Mouse (Mus musculus): Measurements from ENCODE around the gene Apex2. TPM values are rescaled to one million over a fixed set of nuclear protein-coding genes. Genes with fewer than 3 reads are reported as not detected.

The Apex2 gene
- polyA plus RNA-seq (2017; shearing (Covaris generic)), result 16.3 TPM

DNA sequence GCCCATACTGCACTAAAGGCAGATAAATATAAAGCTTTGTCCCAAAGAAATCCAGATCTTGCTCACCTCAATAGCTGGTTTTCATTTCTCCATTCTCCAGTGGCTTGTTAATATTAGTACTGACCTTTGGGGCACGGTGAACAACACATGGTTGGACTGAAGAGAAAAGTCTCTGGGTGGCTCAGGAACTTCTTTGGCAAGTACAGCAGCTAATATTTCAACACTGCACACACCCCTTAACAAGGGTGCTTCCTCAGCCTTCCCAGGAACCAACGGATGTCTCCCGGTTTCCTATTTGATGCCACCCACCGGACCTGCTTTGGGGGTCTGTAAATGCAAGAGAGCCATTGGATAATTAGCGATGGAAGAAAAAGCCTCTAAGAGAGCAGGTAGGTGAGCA lies at the start of gene Apex2:
Gene Apex2 (minus strand): TSS at position 173 of the 400 bp plus-strand sequence.

DNA sequence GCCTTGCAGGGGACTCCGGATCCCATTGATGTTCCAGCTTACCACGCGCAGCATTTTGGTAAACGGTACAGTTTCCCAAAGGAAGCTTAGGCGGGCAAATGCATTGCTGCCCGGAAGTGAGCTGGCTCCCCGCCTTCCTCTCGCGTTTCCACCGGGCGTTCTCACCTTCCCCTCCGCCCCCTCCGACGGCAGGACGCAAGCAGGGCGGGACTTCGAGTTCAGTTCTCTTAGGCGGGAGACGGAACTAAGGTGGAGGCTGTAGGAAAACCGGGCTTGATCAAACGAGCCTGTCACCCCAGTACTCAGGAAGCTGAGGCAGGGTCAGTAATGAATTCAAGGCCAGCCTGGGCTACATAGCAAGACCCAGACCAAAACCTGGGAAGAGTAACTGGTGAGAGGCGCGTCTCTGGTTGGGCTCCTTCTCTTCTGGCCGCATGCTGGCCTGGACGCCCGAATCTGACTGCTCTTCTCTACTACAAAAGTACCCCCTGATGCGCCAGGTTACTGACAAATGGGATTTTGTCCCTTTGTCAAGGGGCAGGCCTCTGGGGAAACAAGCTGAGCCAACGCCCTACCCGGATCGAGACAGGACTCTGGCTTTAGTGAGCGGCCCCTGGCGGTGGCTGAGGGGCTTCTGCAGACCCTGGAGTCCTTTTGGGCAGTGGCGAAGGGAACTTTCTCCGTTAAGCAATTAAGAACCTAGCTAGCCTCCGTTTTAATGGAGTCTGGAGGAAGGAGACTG lies 1.5 kb downstream of the Apex2 start, which contains the start of gene Pfkfb1:
Gene Pfkfb1 (plus strand): TSS at position 207 of the 742 bp plus-strand sequence.

DNA sequence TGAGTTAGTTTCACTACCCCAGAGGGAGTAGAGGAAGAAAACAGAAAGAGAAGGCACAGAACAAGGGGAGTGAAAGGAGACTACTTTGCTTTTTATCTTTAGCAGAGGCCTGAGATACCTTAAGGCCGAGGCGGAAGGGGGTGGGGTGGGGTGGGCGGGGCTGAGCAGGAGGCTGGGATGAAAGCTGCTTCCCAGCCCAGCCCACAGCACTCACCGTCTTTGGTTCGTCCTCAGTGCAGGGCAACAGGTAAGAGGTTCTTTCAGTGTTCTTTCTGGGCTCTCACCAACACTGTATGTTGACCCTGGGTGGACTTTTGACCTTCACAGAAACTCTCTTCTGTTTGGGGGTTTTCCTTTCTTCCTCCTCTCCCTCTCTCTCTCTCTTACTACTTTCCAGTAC lies 42.4 kb downstream of the Apex2 start, which contains the start of gene Alas2:
Gene Alas2 (plus strand): TSS at position 137 of the 400 bp plus-strand sequence.

Other genes starting within 250 kb of the Apex2 start
- gene Tmem29, start 130.7 kb downstream of the Apex2 start, polyA plus RNA-seq (2017; shearing (Covaris generic)), result 10.5 TPM
- 3.3 TPM for gene Alas2, start 42.5 kb downstream of the Apex2 start, polyA plus RNA-seq (2017; shearing (Covaris generic))
- gene Pfkfb1, start 1.6 kb downstream of the Apex2 start, polyA plus RNA-seq (2017; shearing (Covaris generic)), result 5.9 TPM
- gene Tro, start 67.7 kb upstream of the Apex2 start, polyA plus RNA-seq (2017; shearing (Covaris generic)), result 0.19 TPM
- gene Maged2, start 224.5 kb upstream of the Apex2 start, polyA plus RNA-seq (2017; shearing (Covaris generic)), result 24.0 TPM